Mouse (Mus musculus) neural tube, embryonic 12.5 days (tissue): ENCODE results near the gene Vamp1. TPM values are rescaled to one million over a fixed set of nuclear protein-coding genes. Genes with fewer than 3 reads are reported as not detected.
"Not testable (repeated sequence)": the region's sequence is repeated elsewhere in the genome, so short reads cannot be mapped to it uniquely, and the experiment has no call there.

Experiments used
- ATAC-seq: fragments of 200-750 bp; cut with Nextera tagmentation; 2 replicates; pipeline ENCODE4 v1.8.0; 2017; ENCODE audit warnings: low read depth, mild to moderate bottlenecking, moderate TSS enrichment, moderate library complexity; ENCODE audit not compliant: low FRiP score
- H3K27ac ChIP-seq: fragments of 300-500 bp; sonication (generic); 2 replicates; pipeline ENCODE4 v1.5.1; 2016
- H3K27me3 ChIP-seq: fragments of 300-500 bp; sonication (generic); replicated peaks from 2 replicates; pipeline ENCODE4 v1.6.1; 2016; ENCODE audit warnings: mild to moderate bottlenecking
- H3K36me3 ChIP-seq: fragments of 300-500 bp; sonication (generic); 2 replicates; pipeline ENCODE4 v1.6.1; 2016; ENCODE audit warnings: mild to moderate bottlenecking
- H3K4me1 ChIP-seq: fragments of 300-500 bp; sonication (generic); 2 replicates; pipeline ENCODE4 v1.6.1; 2016
- H3K4me2 ChIP-seq: fragments of 300-500 bp; sonication (generic); replicated peaks from 2 replicates; pipeline ENCODE4 v1.6.1; 2016; ENCODE audit warnings: mild to moderate bottlenecking
- H3K4me3 ChIP-seq: fragments of 300-500 bp; sonication (generic); 2 replicates; pipeline ENCODE4 v1.5.1; 2016
- H3K9ac ChIP-seq: fragments of 300-500 bp; sonication (generic); 2 replicates; pipeline ENCODE4 v1.6.1; 2016; ENCODE audit warnings: mild to moderate bottlenecking
- H3K9me3 ChIP-seq: fragments of 300-500 bp; sonication (generic); 2 replicates; pipeline ENCODE4 v1.6.1; 2016; ENCODE audit warnings: mild to moderate bottlenecking
- WGBS: fragments of 180-500 bp; shearing (Covaris S2); methylation state at CpG from one replicate; pipeline ENCODE4 v1.1.7; 2016; 5-methylcytosine and 5-hydroxymethylcytosine counted together
- polyA plus RNA-seq: library from polyadenylated mRNA; unstranded; fragments of >200 nt; fragmentation: Nextera tagmentation; extraction: Ambion mirVana; gene quantifications from 2 replicates; pipeline ENCODE4 v1.2.1, GENCODE M21; 2016

Vamp1 gene
- polyA plus RNA-seq, 1 experiment from 2014 or later = 8.0 TPM

DNA sequence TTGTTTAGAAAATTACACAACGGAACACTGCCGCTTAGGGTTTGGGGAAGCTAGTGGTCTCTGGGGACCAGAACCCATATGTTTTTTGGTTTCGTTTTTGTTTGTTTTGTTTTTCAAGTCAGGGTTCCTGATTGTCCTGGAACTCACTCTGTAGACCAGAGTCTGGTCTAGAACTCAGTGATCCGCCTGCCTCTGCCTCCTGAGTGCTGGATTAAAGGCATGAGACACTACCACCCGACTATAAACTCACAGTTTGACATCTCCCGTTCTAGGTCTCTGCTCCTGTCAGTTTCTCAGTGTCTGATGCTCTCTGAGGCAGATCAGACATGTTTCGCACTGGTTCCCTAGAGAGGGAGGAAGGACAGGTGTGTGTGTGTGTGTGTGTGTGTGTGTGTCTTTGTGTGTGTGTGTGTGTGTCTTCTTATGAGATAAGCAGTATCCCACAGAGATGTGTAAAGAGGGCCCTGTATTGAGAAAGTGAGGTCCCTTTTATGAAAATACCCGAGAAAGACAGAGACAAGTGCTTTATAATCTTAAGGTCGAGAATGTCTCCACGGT lies 57.0 kb downstream of the Vamp1 start:
- Histone ChIP-seq H3K9ac (no peak overlapping the region), H3K4me2 (no peak overlapping the region), H3K4me1 (no peaks in the 10 kb centered on the region), H3K4me3 (no peak overlapping the region), H3K9me3 (no peaks in the 10 kb centered on the region), H3K27me3 (no peaks in the 10 kb centered on the region), H3K36me3 (no peaks in the 10 kb centered on the region), H3K27ac (no peak overlapping the region)
- ATAC-seq = no peak
- 82% methylated on average over 10 of the region's 10 CpGs for WGBS

DNA sequence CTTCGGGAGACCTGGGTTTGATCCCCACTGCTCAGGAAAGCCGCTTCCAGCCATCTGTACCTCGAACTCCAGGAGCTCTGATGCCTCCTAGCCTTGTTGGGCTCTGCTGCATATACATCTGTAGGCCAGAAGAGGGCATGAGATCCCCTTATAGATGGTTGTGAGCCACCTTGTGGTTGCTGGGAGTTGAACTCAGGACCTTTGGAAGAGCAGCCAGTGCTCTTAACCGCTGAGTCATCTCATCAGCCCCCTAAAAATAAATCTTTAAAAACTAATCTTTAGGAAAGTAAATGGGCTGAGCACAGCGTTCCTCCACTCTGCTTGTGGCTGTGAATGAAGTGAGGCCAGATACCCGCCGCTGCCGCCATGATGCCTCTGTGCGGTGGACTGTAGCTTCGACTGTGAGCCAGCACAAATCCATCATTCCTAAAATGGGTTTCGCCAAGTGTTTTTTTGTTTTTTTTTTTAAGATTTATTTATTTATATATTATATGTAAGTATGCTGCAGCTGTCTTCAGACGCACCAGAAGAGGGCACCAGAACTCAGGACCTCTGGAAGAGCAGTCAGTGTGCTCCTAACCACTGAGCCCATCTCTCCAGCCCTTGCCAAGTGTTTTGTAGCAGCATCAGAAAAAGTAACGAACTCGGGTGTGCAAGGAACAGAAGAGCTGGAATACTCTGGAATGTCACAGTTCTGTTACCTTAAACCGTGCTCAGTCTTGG lies 59.7 kb downstream of the Vamp1 start:
- ATAC-seq = no peak
- H3K36me3 ChIP-seq = no peaks in the 10 kb centered on the region
- no peaks in the 10 kb centered on the region for H3K27me3 ChIP-seq
- H3K9ac ChIP-seq = no peak overlapping the region
- no peaks in the 10 kb centered on the region for H3K4me1 ChIP-seq
- H3K4me3 ChIP-seq = no peak overlapping the region
- no peak overlapping the region for H3K27ac ChIP-seq
- 61% methylated on average over 15 of the region's 15 CpGs for WGBS
- H3K9me3 ChIP-seq = no peaks in the 10 kb centered on the region
- H3K4me2 ChIP-seq = no peak overlapping the region

DNA sequence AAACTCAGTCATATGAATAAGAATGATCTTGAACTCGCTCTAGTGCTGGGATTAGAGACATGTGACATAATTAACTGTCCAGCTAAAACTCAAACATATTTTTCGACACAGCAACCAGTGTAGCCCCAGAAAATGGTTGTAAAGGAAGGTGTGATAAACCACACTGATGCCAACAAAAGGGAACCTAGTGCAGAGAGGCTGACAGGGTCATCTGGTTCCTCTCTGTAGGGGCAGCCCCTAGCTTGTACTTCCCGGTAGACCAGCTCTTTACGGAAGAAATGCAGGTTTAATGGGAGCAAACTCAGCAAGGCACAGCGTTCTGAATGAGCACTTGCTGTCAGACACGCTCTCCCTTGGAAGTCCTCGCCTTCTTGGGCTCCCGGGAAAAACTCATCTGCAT lies 64.4 kb downstream of the Vamp1 start:
- no peak overlapping the region for H3K4me3 ChIP-seq
- H3K4me1 ChIP-seq = no peaks in the 10 kb centered on the region
- H3K4me2 ChIP-seq = no peak overlapping the region
- no peak overlapping the region for H3K27ac ChIP-seq
- no peak for ATAC-seq
- no peaks in the 10 kb centered on the region for H3K27me3 ChIP-seq
- H3K36me3 ChIP-seq = no peaks in the 10 kb centered on the region
- no peak overlapping the region for H3K9ac ChIP-seq
- 60% methylated on average over 8 of the region's 8 CpGs for WGBS
- no peaks in the 10 kb centered on the region for H3K9me3 ChIP-seq

DNA sequence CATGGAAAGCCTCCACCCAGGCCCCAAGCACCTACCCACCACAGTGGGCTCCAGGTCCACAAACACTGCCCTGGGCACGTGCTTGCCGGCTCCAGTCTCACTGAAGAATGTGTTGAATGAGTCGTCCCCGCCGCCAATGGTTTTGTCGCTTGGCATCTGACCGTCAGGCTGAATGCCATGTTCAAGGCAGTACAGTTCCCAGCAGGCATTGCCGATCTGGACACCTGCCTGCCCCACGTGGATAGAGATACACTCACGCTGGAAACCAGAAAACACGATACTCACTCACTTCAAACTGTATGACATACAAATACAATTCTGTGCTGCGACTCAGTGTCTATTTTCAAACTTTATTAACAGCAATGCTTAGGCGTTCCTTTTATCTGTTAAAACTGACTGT lies 67.4 kb downstream of the Vamp1 start:
- WGBS = 93% methylated on average over 13 of the region's 13 CpGs
- not testable (repeated sequence) for H3K27me3 ChIP-seq, H3K27ac ChIP-seq, H3K4me1 ChIP-seq, H3K4me2 ChIP-seq, H3K9me3 ChIP-seq, H3K9ac ChIP-seq, H3K36me3 ChIP-seq, H3K4me3 ChIP-seq, ATAC-seq

DNA sequence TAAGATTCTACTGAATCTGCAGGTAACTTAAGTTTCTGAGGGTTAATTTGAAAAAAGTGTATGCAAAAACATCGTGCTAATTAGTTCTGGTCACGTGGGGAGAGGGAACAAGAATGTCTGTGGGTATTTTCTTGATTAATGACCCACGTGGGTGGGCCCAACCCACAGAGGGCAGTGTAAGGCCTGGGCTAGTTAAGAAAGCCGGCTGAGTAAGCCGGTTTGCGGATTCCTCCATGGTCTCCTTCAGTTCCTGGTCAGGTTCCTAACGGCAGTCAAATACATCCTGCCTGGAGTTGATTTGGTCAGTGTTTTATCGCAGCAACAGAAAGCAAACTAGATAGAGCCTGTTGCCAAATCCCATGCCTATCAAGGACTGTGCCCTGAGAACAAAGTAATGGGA lies 68.9 kb downstream of the Vamp1 start:
- no peak for ATAC-seq
- Histone ChIP-seq H3K4me2 (no peak overlapping the region), H3K9me3 (no peaks in the 10 kb centered on the region), H3K27ac (no peak overlapping the region), H3K4me1 (no peaks in the 10 kb centered on the region), H3K36me3 (no peaks in the 10 kb centered on the region), H3K27me3 (no peaks in the 10 kb centered on the region), H3K9ac (no peak overlapping the region), H3K4me3 (no peak overlapping the region)
- WGBS = 59% methylated on average over 8 of the region's 8 CpGs

DNA sequence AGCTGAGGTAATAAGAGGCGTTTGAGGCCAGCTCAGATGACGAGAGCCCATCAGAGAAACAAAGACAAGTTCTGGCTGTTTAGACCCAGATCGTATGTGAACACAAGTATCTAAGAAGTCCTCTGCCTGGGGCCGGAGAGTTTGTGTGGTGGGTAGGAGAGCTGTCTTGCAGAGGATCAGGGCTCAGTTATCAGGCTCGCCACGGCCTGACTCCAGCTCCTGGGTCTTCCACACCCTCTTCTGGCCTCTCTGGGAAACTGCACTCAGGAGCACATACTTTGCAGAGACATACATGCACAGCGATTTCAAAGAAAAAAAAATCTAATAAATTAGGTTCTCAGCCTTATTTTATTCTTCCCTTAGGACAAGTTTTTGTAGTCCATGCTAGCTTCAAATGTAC lies 69.4 kb downstream of the Vamp1 start:
- no peaks in the 10 kb centered on the region for H3K36me3 ChIP-seq
- WGBS = 93% methylated on average over 7 of the region's 7 CpGs
- H3K4me1 ChIP-seq = no peaks in the 10 kb centered on the region
- H3K27me3 ChIP-seq = no peaks in the 10 kb centered on the region
- no peak overlapping the region for H3K4me3 ChIP-seq
- no peak overlapping the region for H3K27ac ChIP-seq
- no peaks in the 10 kb centered on the region for H3K9me3 ChIP-seq
- no peak overlapping the region for H3K4me2 ChIP-seq
- no peak for ATAC-seq
- H3K9ac ChIP-seq = no peak overlapping the region

DNA sequence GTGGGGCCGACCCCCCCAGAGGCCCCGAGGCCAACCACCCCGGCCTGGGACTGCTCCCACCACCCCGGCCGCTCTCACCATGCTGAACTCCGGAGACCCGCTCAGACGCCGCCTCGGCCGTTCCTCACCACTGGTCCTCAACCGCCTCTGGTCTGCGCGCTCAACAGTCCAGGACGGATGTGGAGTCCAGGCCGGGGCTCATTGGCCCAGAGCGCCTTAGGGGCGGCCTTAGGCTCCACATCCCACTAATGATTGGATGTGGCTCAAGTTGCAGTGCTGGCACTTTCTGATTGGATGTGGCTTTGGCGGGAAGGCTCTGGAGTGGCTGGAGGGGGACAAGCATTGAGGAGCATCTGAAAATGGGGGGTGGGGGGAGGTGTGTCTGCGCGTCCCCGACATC lies 70.5 kb downstream of the Vamp1 start, which contains the start of gene Tuba3a:
Tuba3a (minus strand) TSS at position 153 of the 400 bp plus-strand sequence.
- Histone ChIP-seq H3K27me3 (no peaks in the 10 kb centered on the region), H3K27ac (no peak within 1 kb of the TSS), H3K4me3 (no peak within 1 kb of the TSS), H3K9ac (no peak within 1 kb of the TSS), H3K9me3 (no peaks in the 10 kb centered on the region), H3K36me3 (no peaks in the 10 kb centered on the region), H3K4me1 (no peaks in the 10 kb centered on the region), H3K4me2 (no peak within 1 kb of the TSS)
- ATAC-seq = no peak
- WGBS = 97% methylated on average over 22 of the region's 22 CpGs

DNA sequence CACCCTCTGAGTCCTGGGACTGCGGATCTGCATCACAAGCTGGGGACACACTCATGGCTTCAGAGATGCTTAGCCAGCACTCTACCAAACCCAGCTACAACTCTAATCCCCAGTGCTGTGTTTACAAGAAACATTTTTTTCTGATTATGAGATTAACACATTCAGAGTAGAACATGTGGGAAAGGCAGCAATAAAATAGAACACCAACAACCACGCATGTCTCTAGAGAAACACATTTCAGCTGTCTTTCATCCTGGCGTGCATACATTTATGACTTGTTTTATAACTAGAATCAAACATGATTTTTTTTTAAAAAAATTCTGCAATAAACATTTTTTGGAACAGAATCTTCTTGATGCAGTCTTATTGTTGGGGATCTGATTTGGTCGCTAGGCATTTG lies 71.6 kb downstream of the Vamp1 start:
- H3K36me3 ChIP-seq = no peaks in the 10 kb centered on the region
- H3K4me2 ChIP-seq = no peak overlapping the region
- H3K4me1 ChIP-seq = no peaks in the 10 kb centered on the region
- no peak for ATAC-seq
- no peaks in the 10 kb centered on the region for H3K27me3 ChIP-seq
- no peak overlapping the region for H3K4me3 ChIP-seq
- no peak overlapping the region for H3K27ac ChIP-seq
- H3K9me3 ChIP-seq = no peaks in the 10 kb centered on the region
- H3K9ac ChIP-seq = no peak overlapping the region
- 89% methylated on average over 4 of the region's 4 CpGs for WGBS

DNA sequence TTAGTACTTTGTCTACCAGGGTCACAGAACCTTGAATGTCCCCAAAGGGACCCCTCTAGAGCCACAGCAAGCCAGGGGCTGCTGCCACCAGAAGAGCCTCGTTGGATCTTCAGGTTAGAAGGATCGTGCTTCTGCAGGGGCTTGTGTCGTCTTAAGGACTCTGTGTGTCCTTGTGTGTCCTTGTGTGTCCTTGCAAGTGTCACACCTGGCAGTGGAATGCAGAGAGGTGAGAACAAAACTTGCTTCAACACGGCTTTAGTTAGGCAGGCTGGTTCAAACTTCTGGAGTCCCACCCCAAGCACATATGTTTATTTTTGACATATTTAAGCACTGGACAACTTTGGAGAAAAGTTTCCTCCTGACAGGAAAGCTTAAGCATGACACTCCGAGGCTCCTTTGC lies 73.4 kb downstream of the Vamp1 start:
- H3K9me3 ChIP-seq = 0 out of 2 replicates have a peak, but pooled peaks cover 5% of the 10 kb centered on the region
- no peak overlapping the region for H3K4me3 ChIP-seq
- no peak overlapping the region for H3K9ac ChIP-seq
- WGBS = 81% methylated on average over 5 of the region's 5 CpGs
- H3K36me3 ChIP-seq = no peaks in the 10 kb centered on the region
- ATAC-seq = no peak
- no peak overlapping the region for H3K27ac ChIP-seq
- no peaks in the 10 kb centered on the region for H3K27me3 ChIP-seq
- no peaks in the 10 kb centered on the region for H3K4me1 ChIP-seq
- no peak overlapping the region for H3K4me2 ChIP-seq

DNA sequence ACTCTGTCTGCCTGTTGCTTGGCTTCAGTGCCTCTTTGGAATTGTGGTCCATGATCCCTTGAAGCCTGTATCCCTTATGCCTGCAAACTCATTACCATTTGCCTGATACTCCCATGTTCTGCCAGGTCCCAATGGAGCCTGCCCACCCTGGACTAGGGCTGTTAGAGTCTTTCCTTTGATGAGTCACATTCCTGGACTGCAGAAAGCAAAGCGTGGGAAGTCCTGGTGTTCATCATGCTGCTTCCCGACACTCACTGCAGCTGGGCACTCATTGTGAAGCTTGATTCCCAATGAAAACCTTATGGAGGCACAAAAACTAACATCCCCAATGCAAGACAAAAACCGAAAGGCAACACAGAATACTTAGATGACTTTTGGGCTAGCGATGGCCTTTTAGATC lies 76.0 kb downstream of the Vamp1 start:
- Histone ChIP-seq H3K9ac (no peak overlapping the region), H3K9me3 (0 out of 2 replicates have a peak, but pooled peaks cover 5% of the 10 kb centered on the region), H3K27ac (no peak overlapping the region), H3K27me3 (no peaks in the 10 kb centered on the region), H3K4me3 (no peak overlapping the region), H3K36me3 (no peaks in the 10 kb centered on the region), H3K4me2 (no peak overlapping the region), H3K4me1 (no peaks in the 10 kb centered on the region)
- 86% methylated on average over 4 of the region's 4 CpGs for WGBS
- ATAC-seq = no peak

DNA sequence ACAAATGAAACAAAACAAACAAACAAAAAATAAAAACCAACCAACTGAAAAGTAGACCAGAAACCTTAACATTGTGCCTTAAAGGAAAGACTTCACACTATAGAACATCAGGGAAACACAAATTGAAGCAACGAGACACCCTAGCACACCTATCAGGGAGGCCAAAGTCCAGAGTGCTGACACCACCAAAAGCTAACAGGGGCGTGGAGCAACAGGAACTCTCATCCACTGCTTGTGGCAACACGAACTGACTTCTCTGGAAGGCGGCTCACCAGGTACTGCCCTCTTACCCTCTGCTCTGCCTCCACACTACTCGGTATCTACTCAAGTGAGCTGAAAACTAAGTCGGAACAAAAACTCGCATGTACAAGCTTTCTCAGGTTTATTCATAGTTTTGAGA lies 76.9 kb downstream of the Vamp1 start:
- no peaks in the 10 kb centered on the region for H3K36me3 ChIP-seq
- H3K4me2 ChIP-seq = no peak overlapping the region
- 0 out of 2 replicates have a peak, but pooled peaks cover 5% of the 10 kb centered on the region for H3K9me3 ChIP-seq
- ATAC-seq = no peak
- H3K4me3 ChIP-seq = no peak overlapping the region
- no peak overlapping the region for H3K27ac ChIP-seq
- H3K27me3 ChIP-seq = no peaks in the 10 kb centered on the region
- H3K4me1 ChIP-seq = no peaks in the 10 kb centered on the region
- no peak overlapping the region for H3K9ac ChIP-seq
- WGBS = 90% methylated on average over 7 of the region's 7 CpGs

DNA sequence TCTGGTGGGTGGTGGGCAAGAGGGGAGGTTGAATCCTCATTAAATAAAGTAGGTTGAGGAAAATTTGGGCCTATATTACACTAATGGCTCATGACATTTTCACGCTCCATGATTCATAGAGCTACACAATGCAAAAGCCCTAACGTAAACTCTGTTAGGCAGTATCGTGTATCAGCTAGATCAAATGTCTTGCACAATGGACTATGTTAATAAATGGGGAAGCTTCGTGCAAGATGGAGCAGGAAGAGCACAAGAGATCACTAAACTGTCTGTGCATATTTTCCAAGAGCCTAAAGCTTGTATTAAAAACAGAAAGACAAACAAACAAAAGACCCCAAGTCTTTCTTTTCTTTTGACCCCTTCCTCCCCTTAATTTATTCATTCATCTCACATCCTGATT lies 78.7 kb downstream of the Vamp1 start:
- no peak for ATAC-seq
- Histone ChIP-seq H3K9me3 (0 out of 2 replicates have a peak, but pooled peaks cover 5% of the 10 kb centered on the region), H3K27me3 (no peaks in the 10 kb centered on the region), H3K4me3 (no peak overlapping the region), H3K4me2 (no peak overlapping the region), H3K27ac (no peak overlapping the region), H3K36me3 (no peaks in the 10 kb centered on the region), H3K4me1 (no peaks in the 10 kb centered on the region), H3K9ac (no peak overlapping the region)
- 83% methylated on average over 4 of the region's 4 CpGs for WGBS
